Mouse (Mus musculus): ENCODE measurements around the gene Mfap5.
"Not testable (repeated sequence)": the region's sequence is repeated elsewhere in the genome, so short reads cannot be mapped to it uniquely, and the experiment has no call there.

Gene Mfap5

GRCm38 (mm10) chr6:122565070-122565784, 59.6 kb downstream of the Mfap5 start:
- no peak for DNase-seq

GRCm38 (mm10) chr6:122569113-122569512, 63.5 kb downstream of the Mfap5 start:
- DNase-seq: no peak

- DNase-seq: no peak
Observed at GRCm38 (mm10) chr6:122569762-122570161, 64.1 kb downstream of the Mfap5 start.

GRCm38 (mm10) chr6:122570695-122571616, 65.3 kb downstream of the Mfap5 start:
- DNase-seq: no peak

GRCm38 (mm10) chr6:122571617-122571959, 65.9 kb downstream of the Mfap5 start:
- DNase-seq: no peak

- DNase-seq: not testable (repeated sequence)
Observed at GRCm38 (mm10) chr6:122575037-122575436, 69.4 kb downstream of the Mfap5 start.

GRCm38 (mm10) chr6:122577030-122577429, 71.4 kb downstream of the Mfap5 start:
- DNase-seq: no peak

All from kidney, postnatal 25 days (tissue).